ENCODE assay signal across 13 mouse cellular contexts in the genomic region with DNA sequence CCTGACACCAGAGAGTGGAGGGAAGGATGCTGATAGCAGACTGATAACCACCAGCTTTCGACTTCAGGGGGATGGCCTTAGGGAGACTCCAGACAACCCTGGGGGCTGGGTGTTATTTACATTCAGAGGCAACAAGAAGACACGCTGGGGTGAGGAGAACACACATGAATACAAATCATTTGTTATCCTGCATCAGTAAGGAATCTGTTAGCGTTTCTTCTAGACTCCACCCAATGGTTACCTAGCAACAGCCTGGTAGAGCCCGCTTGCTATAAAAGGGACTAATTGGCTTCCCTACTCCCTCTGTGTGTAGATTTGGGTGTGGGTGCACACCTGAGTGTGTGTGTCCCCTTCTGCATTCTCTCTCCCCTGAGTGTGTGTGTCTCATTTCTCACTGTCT.
DNase-seq lines count a peak whose midpoint lies in the region; ATAC-seq lines count a peak whose summit lies in the region.
"Had no signal": no experiment of that assay in that cellular context is flagged by ENCODE, and none has a peak within 500 bp of the region (broad histone marks: within the 10 kb centered on the region; RNA-seq: fewer than 3 reads in every experiment).

No protein-coding gene starts in this region.

- no peaks in the 10 kb centered on the region for H3K9me3 ChIP-seq in hindbrain, embryonic 12.5 days (replicated peaks)
- H3K9me3 ChIP-seq in midbrain, embryonic 14.5 days (ENCODE audit: control insufficient read depth, low read length), result no peaks in the 10 kb centered on the region
- H3K9me3 ChIP-seq: embryonic facial prominence, embryonic 15.5 days; limb, embryonic 12.5 days; liver, embryonic 15.5 days had no signal

- 27% methylated on average over 4 of the region's 4 CpGs for WGBS in hindbrain, embryonic 12.5 days
- WGBS in midbrain, embryonic 14.5 days, result 15% methylated on average over 4 of the region's 4 CpGs

- no peak overlapping the region for H3K9ac ChIP-seq in hindbrain, embryonic 12.5 days
- H3K9ac ChIP-seq in midbrain, embryonic 14.5 days (replicated peaks; ENCODE audit: low read length), result no peak overlapping the region
- H3K9ac ChIP-seq: embryonic facial prominence, embryonic 15.5 days; limb, embryonic 12.5 days; liver, embryonic 15.5 days had no signal

- peak overlapping the region; percentile 17; the same call in 1 of the 2 replicates for H3K27ac ChIP-seq in hindbrain, embryonic 12.5 days
- no peak overlapping the region; the same call in 1 of the 2 replicates for H3K27ac ChIP-seq in midbrain, embryonic 14.5 days (replicated peaks; ENCODE audit: low read depth, low read length)
- H3K27ac ChIP-seq: embryonic facial prominence, embryonic 15.5 days; limb, embryonic 12.5 days; liver, embryonic 15.5 days; stomach, postnatal 0 days had no signal

- peaks cover 41% of the 10 kb centered on the region for H3K4me1 ChIP-seq in hindbrain, embryonic 12.5 days
- H3K4me1 ChIP-seq in midbrain, embryonic 14.5 days (ENCODE audit: control insufficient read depth, insufficient read depth, low read length), result peaks cover 30% of the 10 kb centered on the region
- H3K4me1 ChIP-seq: liver, embryonic 15.5 days had no signal

- ATAC-seq in hindbrain, embryonic 12.5 days (ENCODE audit: low FRiP score), result peak; percentile 27; the same call in 1 of the 2 replicates
- ATAC-seq in midbrain, embryonic 14.5 days (ENCODE audit: low FRiP score, low TSS enrichment), result 0 out of 2 replicates have a peak, but pooled peaks have one; percentile 32

- H3K27me3 ChIP-seq in hindbrain, embryonic 12.5 days, result peaks cover 6% of the 10 kb centered on the region
- H3K27me3 ChIP-seq in midbrain, embryonic 14.5 days (ENCODE audit: control insufficient read depth, insufficient read depth, low read length), result no peaks in the 10 kb centered on the region
- H3K27me3 ChIP-seq: liver, embryonic 15.5 days had no signal

- H3K4me3 ChIP-seq in hindbrain, embryonic 12.5 days, result no peak overlapping the region
- H3K4me3 ChIP-seq in midbrain, embryonic 14.5 days (replicated peaks; ENCODE audit: low read depth, low read length), result no peak overlapping the region
- H3K4me3 ChIP-seq: embryonic facial prominence, embryonic 15.5 days; limb, embryonic 12.5 days; liver, embryonic 15.5 days had no signal

- no peak overlapping the region for H3K4me2 ChIP-seq in hindbrain, embryonic 12.5 days (replicated peaks)
- no peak overlapping the region for H3K4me2 ChIP-seq in midbrain, embryonic 14.5 days (ENCODE audit: low read length)
- H3K4me2 ChIP-seq: embryonic facial prominence, embryonic 15.5 days; limb, embryonic 12.5 days; liver, embryonic 15.5 days had no signal

- peak; percentile 69 for DNase-seq in retina, postnatal 1 day
- no peak for DNase-seq in retina, embryonic 14.5 days (ENCODE audit: low spot score)
- DNase-seq in midbrain, embryonic 14.5 days, result peak; percentile 68
- no peak for DNase-seq in spleen, postnatal 4 days (ENCODE audit: low spot score in 2 of 2)
- no peak for DNase-seq in adrenal gland, postnatal 14 days
- no peak for DNase-seq in urinary bladder, postnatal 4 days (ENCODE audit: low spot score in 2 of 2)
- DNase-seq: kidney, adult 8-10 months; spleen, adult 18-20 months had no signal

- no peaks in the 10 kb centered on the region for H3K36me3 ChIP-seq in hindbrain, embryonic 12.5 days
- no peaks in the 10 kb centered on the region for H3K36me3 ChIP-seq in midbrain, embryonic 14.5 days (ENCODE audit: control insufficient read depth, insufficient read depth, low read length)
- H3K36me3 ChIP-seq: embryonic facial prominence, embryonic 15.5 days; limb, embryonic 12.5 days; liver, embryonic 15.5 days had no signal

Comparison
In these comparisons a context has a peak if more than half of its experiments do, and no peak if none do; other contexts are left out.
1. DNase-seq: peak in retina, postnatal 1 day (single experiment) and midbrain, embryonic 14.5 days (single experiment); none in retina, embryonic 14.5 days (single experiment), spleen, postnatal 4 days (0 of 2), adrenal gland, postnatal 14 days (single experiment) and urinary bladder, postnatal 4 days (0 of 2).